Mouse (Mus musculus) ES-Bruce4 (cell line): ENCODE results near the gene Nicn1. TPM values are rescaled to one million over a fixed set of nuclear protein-coding genes. Genes with fewer than 3 reads are reported as not detected.
A peak's percentile ranks its signal among the peaks of the same experiment; 100 is the strongest.
"Not testable (repeated sequence)": the region's sequence is repeated elsewhere in the genome, so short reads cannot be mapped to it uniquely, and the experiment has no call there.

Experiments used
- H3K27ac ChIP-seq: 2 replicates; pipeline ENCODE4 v1.5.1; 2012; ENCODE audit warnings: low read length, inconsistent platforms; ENCODE audit not compliant: insufficient read depth
- H3K27me3 ChIP-seq: 2 replicates; pipeline ENCODE4 v1.6.1; 2012; ENCODE audit warnings: mild to moderate bottlenecking, low read length, inconsistent platforms; ENCODE audit not compliant: control insufficient read depth, poor library complexity, insufficient read depth, severe bottlenecking
- H3K36me3 ChIP-seq: 2 replicates; pipeline ENCODE4 v1.6.1; 2012; ENCODE audit warnings: inconsistent platforms, mild to moderate bottlenecking, low read length, moderate library complexity; ENCODE audit not compliant: control insufficient read depth, poor library complexity, insufficient read depth, severe bottlenecking
- H3K4me1 ChIP-seq: one replicate; pipeline ENCODE4 v1.8.1; 2011; ENCODE audit warnings: low read length; ENCODE audit not compliant: control insufficient read depth, insufficient read depth
- H3K4me3 ChIP-seq: 2 replicates; pipeline ENCODE4 v1.5.1; 2011; ENCODE audit warnings: low read depth, mild to moderate bottlenecking, low read length
- H3K9ac ChIP-seq: 2 replicates; pipeline ENCODE4 v1.6.1; 2012; ENCODE audit warnings: low read depth, mild to moderate bottlenecking, inconsistent platforms; ENCODE audit not compliant: poor library complexity, severe bottlenecking
- H3K9me3 ChIP-seq: replicated peaks from 2 replicates; pipeline ENCODE4 v1.6.1; 2012; ENCODE audit warnings: mild to moderate bottlenecking, low read length, inconsistent platforms; ENCODE audit not compliant: control insufficient read depth, poor library complexity, insufficient read depth, severe bottlenecking
- CTCF ChIP-seq: IDR thresholded peaks from one replicate; pipeline ENCODE4 v1.8.1; 2011; ENCODE audit warnings: low read depth, low read length
- EP300 ChIP-seq: IDR thresholded peaks from 2 replicates; pipeline ENCODE4 v1.6.1; 2011; ENCODE audit warnings: low read depth, low read length; ENCODE audit not compliant: insufficient read depth
- POLR2A ChIP-seq: IDR thresholded peaks from one replicate; pipeline ENCODE4 v1.8.1; 2011; ENCODE audit warnings: low read length; ENCODE audit not compliant: insufficient read depth
- polyA plus RNA-seq: library from polyadenylated mRNA; stranded (reverse); fragments of >200 nt; gene quantifications from 2 replicates; pipeline ENCODE4 v1.2.4, GENCODE M21; 2011; ENCODE audit warnings: low read depth; ENCODE audit not compliant: missing spikeins, insufficient read depth, insufficient read length

Nicn1 gene
- polyA plus RNA-seq, 1 experiment, result 18.3 TPM

DNA sequence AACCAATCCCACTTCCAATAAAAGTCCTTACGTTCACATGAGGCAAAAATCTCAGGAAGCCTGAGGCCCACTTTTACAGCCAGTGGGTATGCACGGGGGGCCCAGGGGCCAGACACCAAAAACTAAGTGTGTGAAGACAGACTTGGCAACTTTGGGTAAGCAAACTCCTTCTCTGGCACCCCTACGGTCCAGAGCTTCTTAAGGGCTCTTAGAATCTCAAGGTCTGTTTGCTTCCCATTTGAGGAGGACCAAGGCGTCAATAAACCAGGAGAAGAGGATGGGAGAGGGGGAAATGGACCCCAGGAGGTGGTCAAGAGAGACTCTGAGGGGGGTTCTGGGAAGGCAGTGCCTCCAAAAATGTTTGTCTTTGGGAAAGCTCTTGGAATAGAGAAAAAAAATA, 16.7 kb upstream of the Nicn1 start:
- Histone ChIP-seq H3K27ac (no peak overlapping the region), H3K9me3 (no peaks in the 10 kb centered on the region), H3K9ac (no peak overlapping the region), H3K36me3 (no peaks in the 10 kb centered on the region), H3K4me1 (peaks cover 10% of the 10 kb centered on the region), H3K27me3 (no peaks in the 10 kb centered on the region), H3K4me3 (no peak overlapping the region)
- TF ChIP-seq POLR2A (no peak), EP300 (no peak), CTCF (no peak)

- Histone ChIP-seq H3K9me3 (no peaks in the 10 kb centered on the region), H3K4me3 (no peak overlapping the region), H3K9ac (no peak overlapping the region), H3K36me3 (no peaks in the 10 kb centered on the region), H3K27me3 (no peaks in the 10 kb centered on the region), H3K4me1 (peaks cover 7% of the 10 kb centered on the region), H3K27ac (no peak overlapping the region)
- TF ChIP-seq EP300 (no peak), POLR2A (no peak), CTCF (no peak)
Observed at GRCm38 (mm10) chr9:108274476-108275330, 15.5 kb upstream of the Nicn1 start.

GRCm38 (mm10) chr9:108275331-108275659, 14.9 kb upstream of the Nicn1 start:
- no peaks in the 10 kb centered on the region for H3K36me3 ChIP-seq
- H3K9me3 ChIP-seq, result no peaks in the 10 kb centered on the region
- TF ChIP-seq EP300 (no peak), POLR2A (no peak), CTCF (no peak)
- no peak overlapping the region for H3K4me3 ChIP-seq
- no peaks in the 10 kb centered on the region for H3K27me3 ChIP-seq
- H3K9ac ChIP-seq, result no peak overlapping the region
- no peak overlapping the region for H3K27ac ChIP-seq
- peaks cover 7% of the 10 kb centered on the region for H3K4me1 ChIP-seq

DNA sequence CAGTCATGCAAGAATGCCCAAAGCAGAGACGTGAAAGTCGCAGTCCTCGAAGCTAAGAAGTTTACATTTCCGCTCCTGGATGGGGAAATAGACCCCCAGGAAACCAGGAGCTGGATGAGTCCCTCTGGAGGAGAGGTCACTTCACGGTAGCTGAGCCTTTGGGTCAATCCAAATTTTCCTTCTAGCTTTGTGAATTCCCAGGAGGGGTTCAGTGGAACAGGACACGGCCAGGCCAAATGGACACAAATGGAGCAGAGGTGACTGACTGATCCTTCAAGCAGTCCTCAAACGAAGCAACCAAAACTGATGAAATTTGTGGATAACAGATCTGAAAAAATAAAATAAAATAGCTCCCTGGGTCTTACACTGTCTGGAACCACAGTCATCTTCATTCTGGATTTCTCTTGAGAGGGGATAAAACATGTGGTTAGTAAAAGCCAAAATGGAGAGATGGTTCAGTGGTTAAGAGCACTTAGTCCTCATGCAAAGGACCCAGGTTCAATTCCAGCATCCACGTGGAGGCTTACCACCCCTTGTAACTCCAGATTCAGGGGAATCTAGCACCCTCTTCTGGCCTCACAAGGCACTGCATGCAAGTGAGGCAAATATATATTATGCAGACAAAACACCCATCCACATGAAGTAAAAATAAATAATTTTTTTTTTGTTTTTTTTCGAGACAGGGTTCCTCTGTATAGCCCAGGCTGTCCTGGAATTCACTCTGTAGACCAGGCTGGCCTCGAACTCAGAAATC, 11.4 kb upstream of the Nicn1 start:
- Histone ChIP-seq H3K9me3 (no peaks in the 10 kb centered on the region), H3K27me3 (no peaks in the 10 kb centered on the region), H3K4me3 (no peak overlapping the region), H3K9ac (no peak overlapping the region), H3K4me1 (peaks cover 4% of the 10 kb centered on the region), H3K27ac (no peak overlapping the region), H3K36me3 (no peaks in the 10 kb centered on the region)
- TF ChIP-seq POLR2A, result no peak
- TF ChIP-seq EP300, result no peak
- peak; percentile 66 for TF ChIP-seq CTCF

DNA sequence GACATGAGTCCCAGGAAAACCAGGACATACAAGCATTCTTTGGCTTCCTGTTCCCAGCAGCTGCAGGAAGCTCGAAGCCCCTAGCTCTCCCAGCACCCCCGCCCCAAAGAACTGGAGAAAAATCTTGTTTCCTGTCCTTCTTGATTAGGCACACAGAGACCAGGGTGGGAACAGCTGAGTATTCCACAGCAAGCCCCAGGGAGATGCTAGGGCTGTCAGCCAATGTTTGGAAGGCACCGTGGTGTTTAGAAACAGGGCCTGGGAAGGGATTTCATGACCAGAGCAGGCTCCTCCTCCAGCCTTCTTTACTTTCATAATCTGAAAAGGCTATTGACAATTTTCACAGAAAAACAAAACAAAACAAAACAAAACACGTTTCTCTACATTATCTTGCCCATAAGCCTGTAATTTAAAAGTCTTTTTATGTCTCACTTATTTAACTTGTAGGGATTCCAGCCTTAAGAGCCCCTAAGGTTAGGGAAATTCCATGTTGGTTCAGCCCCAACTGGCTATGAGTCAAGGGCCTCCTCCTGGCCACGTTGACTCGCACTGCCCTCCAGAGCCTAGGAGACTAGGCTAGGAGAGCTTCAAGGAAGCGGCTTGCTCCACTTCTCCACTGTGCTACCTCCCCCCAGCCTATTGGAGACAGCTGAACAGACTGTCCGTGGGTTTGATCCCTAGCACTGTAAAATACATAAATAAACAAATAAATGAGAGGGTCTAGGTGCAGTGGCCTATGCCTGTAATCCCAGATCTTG, 10.0 kb upstream of the Nicn1 start:
- TF ChIP-seq EP300, result no peak
- TF ChIP-seq POLR2A, result no peak
- TF ChIP-seq CTCF, result no peak
- Histone ChIP-seq H3K9ac (no peak overlapping the region), H3K36me3 (no peaks in the 10 kb centered on the region), H3K9me3 (no peaks in the 10 kb centered on the region), H3K4me3 (no peak overlapping the region), H3K4me1 (no peaks in the 10 kb centered on the region), H3K27ac (no peak overlapping the region), H3K27me3 (no peaks in the 10 kb centered on the region)

DNA sequence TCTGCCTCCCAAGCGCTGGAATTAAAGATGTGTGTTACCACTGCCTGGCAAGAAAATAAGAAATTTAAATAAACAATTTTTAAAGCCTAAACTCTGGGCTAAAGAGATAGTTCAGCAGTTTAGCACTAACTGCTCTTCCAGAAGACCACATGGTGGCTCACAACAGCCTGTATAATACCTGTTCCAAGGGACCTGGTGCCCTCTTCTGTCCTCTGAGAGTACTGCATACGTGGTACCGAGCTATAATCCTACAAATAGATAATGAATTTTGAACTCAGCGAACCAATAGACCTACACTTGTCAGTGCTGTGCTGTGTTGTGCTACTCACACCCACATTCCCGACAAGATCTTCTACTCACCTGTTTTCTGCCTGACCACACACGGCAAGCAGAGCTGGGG, 5.8 kb upstream of the Nicn1 start:
- H3K9me3 ChIP-seq, result no peaks in the 10 kb centered on the region
- H3K27me3 ChIP-seq, result no peaks in the 10 kb centered on the region
- H3K4me3 ChIP-seq, result no peak overlapping the region
- H3K27ac ChIP-seq, result no peak overlapping the region
- H3K4me1 ChIP-seq, result no peaks in the 10 kb centered on the region
- H3K36me3 ChIP-seq, result no peaks in the 10 kb centered on the region
- H3K9ac ChIP-seq, result no peak overlapping the region
- TF ChIP-seq CTCF (peak; percentile 10), EP300 (no peak)

DNA sequence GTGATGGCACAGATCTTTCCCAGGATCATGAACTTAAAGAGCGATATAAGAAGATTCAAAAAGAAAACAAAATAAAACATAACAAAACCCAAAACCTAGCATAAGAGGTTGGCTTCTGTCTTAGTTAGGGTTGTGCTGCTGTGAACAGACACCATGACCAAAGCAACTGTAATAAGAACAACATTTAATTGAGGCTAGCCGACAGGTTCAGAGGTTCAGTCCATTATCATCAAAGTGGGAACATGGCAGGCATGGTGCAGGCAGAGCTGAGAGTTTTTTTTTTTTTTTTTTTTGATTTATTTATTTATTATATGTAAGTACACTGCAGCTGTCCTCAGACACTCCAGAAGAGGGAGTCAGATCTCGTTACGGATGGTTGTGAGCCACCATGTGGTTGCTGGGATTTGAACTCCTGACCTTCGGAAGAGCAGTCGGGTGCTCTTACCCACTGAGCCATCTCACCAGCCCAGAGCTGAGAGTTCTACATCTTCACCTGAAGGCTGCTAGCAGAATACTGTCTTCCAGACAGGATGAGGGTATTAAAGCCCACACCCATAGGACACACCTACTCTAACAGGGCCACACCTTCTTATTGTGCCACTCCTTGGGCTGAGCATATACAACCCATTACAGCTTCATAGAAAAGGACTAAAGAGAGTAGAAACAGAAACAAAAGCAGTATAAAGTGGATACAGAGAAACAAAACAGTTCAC, 2.5 kb upstream of the Nicn1 start:
- H3K36me3 ChIP-seq, H3K4me3 ChIP-seq, H3K4me1 ChIP-seq, H3K9ac ChIP-seq, H3K27ac ChIP-seq, H3K9me3 ChIP-seq, H3K27me3 ChIP-seq: not testable (repeated sequence)
